Mouse (Mus musculus) CH12F3 (cell line): ENCODE measurements around the gene Wnt2.

ENCODE experiments used
- in situ Hi-C: fragments of 300-500 bp; cut with MboI; formaldehyde crosslinking; loops from 2 replicates; pipeline ENCODE4 v1.14.3; 2020; ENCODE audit warnings: low sequenced_read_pairs

The Wnt2 gene

GRCm38 (mm10) chr6:17978881-17979280 is 51.5 kb downstream of the Wnt2 start:
- in situ Hi-C loops: no loop called here

GRCm38 (mm10) chr6:17978324-17978723 is 52.1 kb downstream of the Wnt2 start:
- in situ Hi-C loops: no loop called here

- in situ Hi-C loops: no loop called here
Observed at GRCm38 (mm10) chr6:17977165-17977564, 53.2 kb downstream of the Wnt2 start.

- in situ Hi-C loops: no loop called here
Observed at GRCm38 (mm10) chr6:17974416-17974815, 56.0 kb downstream of the Wnt2 start.

GRCm38 (mm10) chr6:17971393-17971792 is 59.0 kb downstream of the Wnt2 start:
- in situ Hi-C loops: no loop called here

GRCm38 (mm10) chr6:17969815-17970214 is 60.6 kb downstream of the Wnt2 start:
- in situ Hi-C loops: no loop called here

- in situ Hi-C loops: no loop called here
Observed at GRCm38 (mm10) chr6:17968467-17969144, 61.8 kb downstream of the Wnt2 start.

- in situ Hi-C loops: no loop called here
Observed at GRCm38 (mm10) chr6:17963455-17963854, 66.9 kb downstream of the Wnt2 start.

- in situ Hi-C loops: no loop called here
Observed at GRCm38 (mm10) chr6:17951779-17952178, 78.6 kb downstream of the Wnt2 start.

GRCm38 (mm10) chr6:17949103-17949502 is 81.3 kb downstream of the Wnt2 start:
- in situ Hi-C loops: no loop called here

- in situ Hi-C loops: no loop called here
Observed at GRCm38 (mm10) chr6:17947130-17947831, 83.1 kb downstream of the Wnt2 start.

- in situ Hi-C loops: no loop called here
Observed at GRCm38 (mm10) chr6:17946456-17946855, 83.9 kb downstream of the Wnt2 start.

- in situ Hi-C loops: no loop called here
Observed at GRCm38 (mm10) chr6:17943877-17944617, 86.3 kb downstream of the Wnt2 start.

GRCm38 (mm10) chr6:17942344-17942743 is 88.0 kb downstream of the Wnt2 start:
- in situ Hi-C loops: no loop called here

GRCm38 (mm10) chr6:17941916-17942315 is 88.5 kb downstream of the Wnt2 start:
- in situ Hi-C loops: no loop called here
